Mouse (Mus musculus): Measurements from ENCODE around the gene Mb21d2.
A peak's percentile ranks its signal among the peaks of the same experiment; 100 is the strongest.

Mb21d2 gene

GRCm38 (mm10) chr16:28902620-28903565, 26.6 kb downstream of the Mb21d2 start:
- DNase-seq (ENCODE audit: low spot score in 2 of 2), result no peak

- no peak for DNase-seq (ENCODE audit: low spot score in 2 of 2)
These were observed 30.3 kb downstream of the Mb21d2 start for GRCm38 (mm10) chr16:28899161-28899540.

- DNase-seq (ENCODE audit: low spot score in 2 of 2), result peak in 1 of 2 experiments; percentile 28
These were observed 30.8 kb downstream of the Mb21d2 start for GRCm38 (mm10) chr16:28898509-28899160.

- no peak for DNase-seq (ENCODE audit: low spot score in 2 of 2)
These were observed 32.9 kb downstream of the Mb21d2 start for GRCm38 (mm10) chr16:28896571-28896970.

- no peak for DNase-seq (ENCODE audit: low spot score in 2 of 2)
These were observed 34.6 kb downstream of the Mb21d2 start for GRCm38 (mm10) chr16:28894872-28895271.

- no peak for DNase-seq (ENCODE audit: low spot score in 2 of 2)
These were observed 36.2 kb downstream of the Mb21d2 start for GRCm38 (mm10) chr16:28893266-28893665.

- DNase-seq (ENCODE audit: low spot score in 2 of 2), result no peak
These were observed 43.2 kb downstream of the Mb21d2 start for GRCm38 (mm10) chr16:28886201-28886745.

GRCm38 (mm10) chr16:28885474-28885873, 44.0 kb downstream of the Mb21d2 start:
- no peak for DNase-seq (ENCODE audit: low spot score in 2 of 2)

GRCm38 (mm10) chr16:28884661-28885060, 44.8 kb downstream of the Mb21d2 start:
- DNase-seq (ENCODE audit: low spot score in 2 of 2), result no peak

GRCm38 (mm10) chr16:28883649-28884048, 45.8 kb downstream of the Mb21d2 start:
- no peak for DNase-seq (ENCODE audit: low spot score in 2 of 2)

GRCm38 (mm10) chr16:28882687-28883428, 46.6 kb downstream of the Mb21d2 start:
- DNase-seq (ENCODE audit: low spot score in 2 of 2), result no peak

- DNase-seq (ENCODE audit: low spot score in 2 of 2), result no peak
These were observed 47.7 kb downstream of the Mb21d2 start for GRCm38 (mm10) chr16:28881787-28882186.

- DNase-seq (ENCODE audit: low spot score in 2 of 2), result no peak
These were observed 48.7 kb downstream of the Mb21d2 start for GRCm38 (mm10) chr16:28880756-28881155.

GRCm38 (mm10) chr16:28880307-28880681, 49.2 kb downstream of the Mb21d2 start:
- no peak for DNase-seq (ENCODE audit: low spot score in 2 of 2)

GRCm38 (mm10) chr16:28879636-28880306, 49.7 kb downstream of the Mb21d2 start:
- DNase-seq (ENCODE audit: low spot score in 2 of 2), result no peak

GRCm38 (mm10) chr16:28877162-28877662, 52.3 kb downstream of the Mb21d2 start:
- no peak for DNase-seq (ENCODE audit: low spot score in 2 of 2)

- DNase-seq (ENCODE audit: low spot score in 2 of 2), result no peak
These were observed 56.0 kb downstream of the Mb21d2 start for GRCm38 (mm10) chr16:28873404-28873895.

GRCm38 (mm10) chr16:28870860-28871259, 58.6 kb downstream of the Mb21d2 start:
- no peak for DNase-seq (ENCODE audit: low spot score in 2 of 2)

- DNase-seq (ENCODE audit: low spot score in 2 of 2), result no peak
These were observed 59.0 kb downstream of the Mb21d2 start for GRCm38 (mm10) chr16:28870456-28870855.

- no peak for DNase-seq (ENCODE audit: low spot score in 2 of 2)
These were observed 60.6 kb downstream of the Mb21d2 start for GRCm38 (mm10) chr16:28868864-28869263.

All from cerebellum, postnatal 4 days (tissue).